Mouse (Mus musculus) cerebellum, postnatal 4 days (tissue): ENCODE results near the gene Lmntd2.

Experiments
- DNase-seq, 2 experiments: peaks; one replicate each; pipeline ENCODE4 v3.0.0; 2022; ENCODE audit warnings: low spot score in 2 of 2, mixed read lengths in 1 of 2

The Lmntd2 gene

DNA sequence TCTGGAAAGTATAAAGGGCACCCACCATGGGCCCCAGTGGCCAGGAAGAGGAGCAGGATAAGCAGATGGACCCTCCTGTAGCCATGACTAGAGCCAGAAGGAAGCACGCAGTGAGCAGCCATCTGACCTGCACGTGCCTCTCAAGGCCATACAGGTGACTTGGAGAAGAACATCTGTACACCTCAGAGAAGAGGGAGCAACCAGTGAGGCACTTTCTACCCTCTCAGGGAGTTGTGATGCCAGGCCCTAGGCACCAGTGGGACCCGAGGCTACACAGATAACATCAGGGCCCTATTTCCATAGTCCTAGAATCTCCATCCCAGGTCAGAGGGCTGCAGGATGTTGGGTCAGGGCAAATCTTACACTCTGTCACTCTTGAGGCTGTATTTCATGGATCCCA, 23.7 kb downstream of the Lmntd2 start:
- no peak for DNase-seq

DNA sequence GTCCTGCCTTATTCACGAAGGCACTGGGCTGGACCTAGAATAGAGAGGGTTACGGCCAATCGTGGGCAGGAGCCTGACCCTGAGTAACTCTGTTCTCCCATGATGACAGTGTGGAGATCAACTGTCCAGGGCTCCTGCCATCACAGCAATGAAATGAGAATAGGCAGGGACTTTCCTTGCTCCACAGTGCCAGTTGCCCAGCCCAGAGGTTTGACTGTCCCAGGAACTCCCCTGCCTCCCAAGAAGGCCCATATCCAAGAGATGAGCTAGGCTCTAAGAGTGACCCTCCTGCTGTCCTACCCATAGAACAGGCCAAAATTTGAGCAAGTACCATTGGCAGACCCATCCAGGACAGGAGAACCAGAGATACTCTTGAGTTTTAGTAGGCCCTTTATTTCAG, 25.1 kb downstream of the Lmntd2 start:
- no peak for DNase-seq

DNA sequence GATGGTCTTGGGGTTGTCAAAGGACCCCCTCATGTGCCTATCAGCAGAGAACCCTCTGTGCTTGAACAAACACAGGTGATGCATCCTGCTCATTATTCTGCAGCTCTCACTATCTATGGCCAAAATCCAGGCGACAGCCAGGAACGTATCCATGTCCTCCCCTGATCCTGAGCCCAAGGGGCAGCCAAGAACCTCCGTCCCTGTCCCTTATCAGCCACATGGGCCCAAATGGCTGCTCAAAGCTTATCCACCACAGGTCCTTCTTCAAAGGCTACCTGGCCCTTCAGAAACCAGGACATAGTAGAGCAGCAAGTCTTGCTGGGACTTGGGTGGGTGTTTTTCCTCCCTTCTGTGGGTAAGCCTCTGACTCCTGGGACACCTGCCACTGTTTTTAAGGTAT, 25.7 kb downstream of the Lmntd2 start:
- DNase-seq: no peak

DNA sequence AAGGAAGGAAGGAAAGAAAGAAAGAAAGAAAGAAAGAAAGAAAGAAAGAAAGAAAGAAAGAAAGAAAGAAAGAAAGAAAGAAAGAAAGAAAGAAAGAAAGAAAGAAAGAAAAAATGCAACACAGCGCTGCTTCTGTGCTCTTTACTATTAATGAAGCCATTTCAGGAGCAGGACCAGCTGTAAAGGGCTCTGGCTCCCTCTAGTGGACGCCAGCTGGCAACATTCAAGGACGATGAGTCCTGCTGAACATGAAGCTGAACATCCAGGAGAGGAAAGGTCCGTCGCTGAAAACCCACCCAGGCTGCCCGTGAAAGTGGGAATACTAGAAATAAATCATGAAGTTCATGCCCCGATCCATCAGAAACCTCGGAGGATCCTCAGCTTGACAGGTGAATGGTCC, 37.7 kb downstream of the Lmntd2 start:
- peak; percentile 78 to 86 for DNase-seq

DNA sequence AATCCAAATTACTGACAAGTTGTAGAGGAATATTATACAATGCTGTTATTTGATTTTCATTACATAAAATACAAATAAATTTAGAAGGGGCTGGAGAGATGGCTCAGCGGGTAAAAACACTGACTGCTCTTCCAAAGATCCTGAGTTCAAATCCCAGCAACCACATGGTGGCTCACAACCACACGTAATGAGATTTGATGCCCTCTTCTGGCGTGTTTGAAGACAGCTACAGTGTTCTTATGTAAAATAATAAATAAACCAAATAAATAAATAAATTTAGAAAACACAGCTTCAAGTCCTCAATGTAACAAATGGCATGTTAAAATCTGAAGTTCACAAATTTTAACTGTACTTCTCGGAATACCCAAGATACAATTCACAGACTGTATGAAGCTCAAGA, 38.8 kb downstream of the Lmntd2 start:
- DNase-seq: no peak

DNA sequence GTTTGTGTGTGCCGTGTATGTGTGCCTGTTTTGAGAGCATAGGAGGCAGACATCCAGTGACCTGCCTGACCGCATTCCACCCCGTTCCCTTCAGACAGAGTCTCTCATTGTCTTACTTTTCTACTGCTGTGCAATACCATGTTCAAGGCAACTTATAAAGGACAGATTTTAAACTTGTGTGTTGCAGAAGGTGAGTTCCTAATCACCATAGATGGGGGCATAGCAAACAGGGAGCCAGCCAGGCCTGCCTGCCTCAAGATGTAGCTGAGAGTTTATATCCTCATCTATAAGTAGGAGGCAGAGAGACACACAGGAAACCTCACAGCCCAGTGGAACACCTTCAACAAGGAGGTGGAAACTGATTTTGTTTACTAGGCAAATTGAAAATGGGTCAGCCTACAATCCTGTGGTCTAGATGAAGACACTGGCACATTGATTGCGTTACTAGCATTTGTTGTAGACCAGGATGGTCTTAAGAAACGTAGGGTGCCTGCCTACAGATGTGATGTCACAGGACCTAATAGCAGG, 40.5 kb downstream of the Lmntd2 start:
- DNase-seq: no peak

DNA sequence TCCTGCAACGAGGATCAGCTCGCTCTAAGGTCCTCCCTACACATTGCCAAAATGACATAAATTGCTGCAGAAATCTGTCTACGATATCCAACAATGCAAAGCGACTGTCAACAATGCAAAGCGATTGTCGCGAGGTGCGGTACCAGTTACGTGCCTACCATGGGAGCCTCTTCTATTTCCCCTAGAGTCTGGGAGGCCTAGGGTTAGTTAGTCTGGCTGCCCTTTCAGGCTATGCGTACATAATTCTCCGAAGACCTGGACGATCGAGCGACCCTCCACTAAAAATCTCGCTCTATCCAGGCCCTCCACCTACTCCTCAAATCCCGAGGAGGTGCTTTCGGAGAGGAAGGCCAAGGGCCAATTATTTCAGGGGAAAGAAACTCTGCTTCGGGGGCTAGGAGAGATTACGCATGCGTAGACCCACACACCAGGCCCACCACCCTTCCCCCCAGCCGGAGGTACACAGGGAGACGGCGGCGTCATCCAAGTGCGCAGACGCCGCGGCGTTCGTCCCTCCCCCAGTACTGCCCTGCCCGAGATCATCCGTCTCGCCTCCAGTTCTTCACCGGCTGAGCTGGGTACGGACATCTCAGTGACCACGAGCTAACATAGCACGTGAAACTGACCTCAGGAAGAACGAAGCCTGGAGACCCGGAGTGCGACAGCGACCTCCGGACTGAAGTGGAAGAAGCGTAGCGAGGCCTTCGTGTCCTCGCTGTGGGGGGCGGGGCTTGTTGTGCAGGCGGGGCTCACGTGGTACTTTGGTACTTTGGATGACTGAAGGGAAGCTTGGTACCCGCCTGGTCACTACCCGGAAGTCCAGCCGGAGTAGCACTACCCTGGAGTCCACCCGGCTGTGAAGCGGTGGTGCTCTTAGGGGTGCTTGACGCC, 41.5 kb downstream of the Lmntd2 start, which contains the start of gene Rnh1:
Gene Rnh1, minus strand, starts transcription at position 742 of the 891 bp plus-strand sequence.
- DNase-seq: peak; percentile 75 to 89

DNA sequence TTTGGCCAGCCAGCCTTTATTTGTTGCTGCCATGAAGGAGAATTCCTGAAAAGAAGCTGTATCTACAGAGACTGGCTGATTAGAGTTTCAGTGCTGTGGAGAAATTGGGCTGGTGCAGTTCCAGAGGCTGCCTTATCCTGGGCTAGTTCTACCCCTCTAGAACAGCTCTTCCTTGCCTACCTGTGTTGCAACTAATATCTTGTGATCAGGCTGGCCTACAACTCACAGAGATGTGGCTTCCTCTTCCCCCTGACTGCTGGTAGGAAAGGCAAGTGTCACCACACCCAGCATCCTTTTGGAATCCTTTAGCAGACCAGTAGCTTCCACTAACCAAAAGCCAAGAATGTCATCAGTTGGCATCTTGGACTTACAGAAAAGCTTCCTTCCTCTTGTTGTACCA, 44.0 kb downstream of the Lmntd2 start:
- no peak for DNase-seq

DNA sequence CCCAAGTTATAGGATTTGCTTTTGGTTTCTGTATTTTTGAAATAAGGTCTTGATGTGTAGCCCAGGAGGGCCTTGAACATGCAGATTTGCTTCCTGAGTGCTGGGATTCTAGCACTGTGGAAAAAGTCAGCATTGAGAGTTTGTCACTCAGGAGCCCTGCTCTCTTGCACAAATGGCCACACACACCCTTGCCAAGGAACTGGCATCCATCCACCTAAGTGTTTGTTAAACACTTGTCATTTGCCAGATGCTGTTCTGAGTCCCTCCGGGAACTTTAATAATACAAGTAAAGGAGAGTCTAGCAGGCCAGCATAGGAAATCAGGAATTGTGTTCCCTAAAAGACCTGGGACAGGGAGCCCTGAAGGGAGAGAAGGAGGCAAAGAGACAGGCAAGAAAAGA, 44.6 kb downstream of the Lmntd2 start:
- no peak for DNase-seq

DNA sequence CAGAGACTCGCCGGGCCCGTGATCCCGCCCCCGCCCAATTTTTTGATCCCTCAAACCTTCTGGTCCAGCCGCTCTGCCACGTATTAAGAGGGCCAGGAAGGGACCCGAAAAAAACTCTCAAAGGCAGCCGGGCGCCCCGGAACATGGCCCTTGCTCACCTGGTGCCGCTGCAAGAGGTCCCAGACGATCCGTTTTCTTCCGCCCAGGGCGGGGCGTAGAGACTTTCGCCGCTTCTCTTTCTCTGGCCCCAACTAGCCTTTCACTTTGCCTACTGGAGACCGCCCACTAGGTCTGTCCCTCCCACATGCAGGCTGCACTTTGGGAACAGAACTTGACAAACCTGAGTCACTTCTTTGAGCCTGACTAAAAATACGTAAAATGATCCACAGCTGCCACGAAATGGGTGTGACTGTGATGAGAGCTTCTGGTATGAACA, 45.3 kb downstream of the Lmntd2 start:
- no peak for DNase-seq

DNA sequence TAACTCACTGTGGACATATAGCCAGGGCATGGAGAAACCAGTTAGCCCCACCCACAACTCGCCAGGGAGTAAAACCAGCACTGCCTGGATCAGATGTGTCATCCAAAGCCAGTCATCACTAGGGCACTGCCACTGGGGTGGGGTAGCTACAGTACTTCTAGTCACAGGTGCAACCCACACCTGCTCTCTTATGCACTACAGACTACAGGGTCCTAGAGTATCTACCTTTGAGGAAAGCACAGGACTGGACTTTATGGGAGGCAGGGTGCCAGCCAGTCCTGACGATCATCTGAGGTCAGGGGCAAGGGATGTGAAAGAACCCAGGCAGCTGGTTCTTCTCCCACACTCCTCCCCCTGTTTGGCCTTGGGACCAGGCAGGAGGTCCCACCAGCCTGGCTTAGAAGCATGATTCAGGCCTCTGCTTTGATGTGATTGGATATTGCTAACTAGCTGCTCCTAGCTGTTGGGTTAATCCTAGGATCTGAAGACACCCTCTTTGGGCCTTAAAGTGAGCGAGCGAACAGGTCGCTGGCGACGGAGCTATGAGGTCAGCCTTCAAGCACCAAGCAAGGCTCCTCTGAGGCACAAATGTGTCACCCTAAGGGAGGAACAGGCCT, 45.9 kb downstream of the Lmntd2 start:
- DNase-seq: no peak

DNA sequence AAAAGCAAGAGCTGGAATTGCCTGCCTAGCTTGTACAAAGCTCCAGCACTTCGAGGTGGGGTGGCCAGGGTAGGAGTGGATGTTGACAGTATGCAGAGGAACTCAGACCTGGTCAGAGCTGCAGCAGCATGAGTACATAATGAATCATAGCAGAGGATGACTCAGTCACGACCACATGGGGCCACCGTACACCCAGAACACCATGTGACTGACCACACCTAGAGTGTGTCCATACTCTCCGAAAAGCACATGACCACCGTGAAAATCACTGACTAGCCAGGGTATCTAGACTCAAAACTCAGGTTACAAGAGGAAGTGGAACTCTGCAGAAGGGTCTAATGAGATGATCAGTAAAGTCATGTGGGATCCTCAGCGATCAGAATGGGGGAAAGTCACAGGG, 49.0 kb downstream of the Lmntd2 start:
- no peak for DNase-seq

DNA sequence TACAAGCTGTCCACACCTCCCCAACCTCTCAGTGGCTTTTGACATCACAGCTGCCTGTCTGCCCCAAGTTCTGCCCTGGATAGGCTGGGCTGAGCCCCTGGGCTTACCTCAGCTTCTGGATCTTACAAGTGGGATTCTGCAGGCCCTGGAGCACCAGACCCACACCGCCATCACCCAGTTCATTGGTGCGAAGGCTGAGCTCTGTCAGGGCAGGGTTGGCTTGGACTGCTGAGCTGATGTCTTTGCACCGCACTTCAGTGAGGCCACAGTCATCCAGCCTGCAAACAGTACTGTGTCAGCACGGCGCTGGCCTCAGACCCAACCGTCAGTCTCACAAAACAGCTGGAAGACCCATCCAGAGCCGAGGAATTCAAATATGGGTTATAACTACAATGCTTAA, 49.5 kb downstream of the Lmntd2 start:
- no peak for DNase-seq
